Mouse (Mus musculus): ENCODE data around the gene Galnt6. TPM values are rescaled to one million over a fixed set of nuclear protein-coding genes. Genes with fewer than 3 reads are reported as not detected.

The Galnt6 gene
- polyA plus RNA-seq, 1 experiment from 2014 or later, result 0.08 TPM

GRCm38 (mm10) chr15:100749751-100750538 is 20.8 kb upstream of the Galnt6 start:
- Histone ChIP-seq H3K4me3 (ENCODE audit: low read depth, low read length) (no peak overlapping the region), H3K27me3 (ENCODE audit: control insufficient read depth, insufficient read depth, low read length) (no peaks in the 10 kb centered on the region), H3K9ac (replicated peaks; ENCODE audit: low read length) (no peak overlapping the region), H3K9me3 (replicated peaks; ENCODE audit: control insufficient read depth, low read length) (no peaks in the 10 kb centered on the region), H3K4me2 (ENCODE audit: low read depth, low read length) (no peak overlapping the region), H3K4me1 (ENCODE audit: control insufficient read depth, insufficient read depth, low read length) (no peaks in the 10 kb centered on the region), H3K36me3 (replicated peaks; ENCODE audit: control insufficient read depth, insufficient read depth, low read depth, low read length) (no peaks in the 10 kb centered on the region), H3K27ac (replicated peaks; ENCODE audit: low read depth, low read length) (no peak overlapping the region)
- no peak for ATAC-seq (replicated peaks; ENCODE audit: insufficient number of reproducible peaks, low FRiP score, low TSS enrichment, low read depth)
- no peak for DNase-seq (ENCODE audit: low spot score)
- 75% methylated on average over 10 of the region's 10 CpGs for WGBS

GRCm38 (mm10) chr15:100748584-100748983 is 19.4 kb upstream of the Galnt6 start:
- Histone ChIP-seq H3K27me3 (ENCODE audit: control insufficient read depth, insufficient read depth, low read length) (no peaks in the 10 kb centered on the region), H3K36me3 (replicated peaks; ENCODE audit: control insufficient read depth, insufficient read depth, low read depth, low read length) (no peaks in the 10 kb centered on the region), H3K4me1 (ENCODE audit: control insufficient read depth, insufficient read depth, low read length) (no peaks in the 10 kb centered on the region), H3K27ac (replicated peaks; ENCODE audit: low read depth, low read length) (no peak overlapping the region), H3K9me3 (replicated peaks; ENCODE audit: control insufficient read depth, low read length) (no peaks in the 10 kb centered on the region), H3K9ac (replicated peaks; ENCODE audit: low read length) (no peak overlapping the region), H3K4me2 (ENCODE audit: low read depth, low read length) (no peak overlapping the region), H3K4me3 (ENCODE audit: low read depth, low read length) (no peak overlapping the region)
- 87% methylated on average over 3 of the region's 3 CpGs for WGBS
- DNase-seq (ENCODE audit: low spot score) (no peak), ATAC-seq (replicated peaks; ENCODE audit: insufficient number of reproducible peaks, low FRiP score, low TSS enrichment, low read depth) (no peak)

DNA sequence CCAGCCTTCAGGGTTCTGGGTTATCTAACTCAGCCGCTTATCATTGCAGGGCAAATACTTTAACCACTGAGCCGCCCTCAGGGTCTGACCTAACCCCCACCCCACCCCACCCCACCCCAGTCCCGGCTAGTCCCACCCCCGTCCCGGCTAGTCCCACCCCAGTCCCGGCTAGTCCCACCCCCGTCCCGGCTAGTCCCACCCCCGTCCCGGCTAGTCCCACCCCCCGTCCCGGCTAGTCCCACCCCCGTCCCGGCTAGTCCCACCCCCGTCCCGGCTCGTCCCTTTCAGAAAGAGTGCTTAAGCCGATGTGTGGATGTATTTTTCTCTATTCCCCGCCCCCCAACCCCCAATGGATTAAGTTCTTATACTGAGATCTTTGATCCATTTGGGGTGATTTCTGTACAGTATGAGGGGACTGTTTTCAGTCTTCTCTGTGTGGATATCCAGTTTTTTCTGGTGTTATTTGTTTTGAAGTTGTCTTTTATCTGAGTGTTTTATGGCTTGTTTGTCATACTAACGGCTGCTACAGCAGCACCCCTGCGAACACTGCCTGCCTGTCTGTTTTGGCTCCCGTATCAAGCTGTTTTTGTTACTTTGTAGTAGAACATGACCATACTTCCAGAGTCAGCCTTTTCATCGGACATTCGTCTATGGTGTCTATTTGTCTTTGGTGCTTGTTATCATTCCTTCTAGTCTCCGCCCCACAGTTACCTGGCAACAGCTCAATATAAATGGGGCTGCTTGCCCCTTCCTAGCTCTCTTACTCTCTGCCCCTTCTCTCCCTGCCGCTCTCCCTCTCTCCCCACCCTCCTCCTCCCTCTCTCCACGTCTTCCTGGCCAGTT is 18.2 kb upstream of the Galnt6 start:
- Histone ChIP-seq H3K4me1 (ENCODE audit: control insufficient read depth, insufficient read depth, low read length) (no peaks in the 10 kb centered on the region), H3K9ac (replicated peaks; ENCODE audit: low read length) (no peak overlapping the region), H3K4me3 (ENCODE audit: low read depth, low read length) (peak overlapping the region; percentile 20), H3K27ac (replicated peaks; ENCODE audit: low read depth, low read length) (no peak overlapping the region), H3K9me3 (replicated peaks; ENCODE audit: control insufficient read depth, low read length) (no peaks in the 10 kb centered on the region), H3K36me3 (replicated peaks; ENCODE audit: control insufficient read depth, insufficient read depth, low read depth, low read length) (no peaks in the 10 kb centered on the region), H3K4me2 (ENCODE audit: low read depth, low read length) (peak overlapping the region; percentile 40), H3K27me3 (ENCODE audit: control insufficient read depth, insufficient read depth, low read length) (no peaks in the 10 kb centered on the region)
- 2% methylated on average over 18 of the region's 27 CpGs for WGBS
- DNase-seq (ENCODE audit: low spot score) (peak; percentile 52), ATAC-seq (replicated peaks; ENCODE audit: insufficient number of reproducible peaks, low FRiP score, low TSS enrichment, low read depth) (peak; percentile 65; the same call in 1 of the 2 replicates)

DNA sequence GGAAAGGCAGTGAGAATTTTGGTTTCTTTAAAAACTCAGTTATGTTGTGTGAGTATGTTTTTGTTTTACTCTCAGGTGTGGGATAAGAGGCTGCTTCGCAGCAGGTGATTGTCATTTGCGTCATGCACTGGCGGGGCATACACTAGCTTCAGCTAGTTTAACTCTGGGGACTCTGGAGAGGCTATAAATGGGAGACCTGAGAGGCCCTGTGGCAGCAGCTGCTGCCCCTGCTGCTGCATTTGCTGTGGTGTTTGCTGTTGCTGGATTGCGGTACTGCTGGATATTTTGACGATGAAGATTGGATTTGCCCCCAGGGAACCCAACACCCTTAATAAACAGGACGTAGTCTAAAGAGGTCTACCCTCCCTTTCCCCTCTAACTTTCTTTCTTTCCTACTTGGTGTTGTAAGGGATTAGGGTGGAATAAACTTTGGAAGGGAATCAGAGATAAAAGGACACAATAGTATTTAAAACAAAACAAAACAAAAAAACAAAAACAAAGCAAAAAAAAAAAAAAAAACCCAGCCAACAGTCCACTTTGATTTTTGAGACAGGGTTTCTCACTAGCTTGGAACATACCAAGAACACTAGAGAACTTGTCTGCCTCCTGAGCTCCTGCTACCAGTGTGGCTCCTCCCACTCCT is 17.4 kb upstream of the Galnt6 start:
- ATAC-seq (replicated peaks; ENCODE audit: insufficient number of reproducible peaks, low FRiP score, low TSS enrichment, low read depth), result 0 out of 2 replicates have a peak, but pooled peaks have one; percentile 48
- WGBS, result 40% methylated on average over 6 of the region's 6 CpGs
- peak overlapping the region; percentile 20; the same call in 1 of the 2 replicates for H3K4me3 ChIP-seq (ENCODE audit: low read depth, low read length)
- no peak for DNase-seq (ENCODE audit: low spot score)
- H3K36me3 ChIP-seq (replicated peaks; ENCODE audit: control insufficient read depth, insufficient read depth, low read depth, low read length), result no peaks in the 10 kb centered on the region
- H3K4me1 ChIP-seq (ENCODE audit: control insufficient read depth, insufficient read depth, low read length), result no peaks in the 10 kb centered on the region
- peak overlapping the region; percentile 40; the same call in 1 of the 2 replicates for H3K4me2 ChIP-seq (ENCODE audit: low read depth, low read length)
- H3K27me3 ChIP-seq (ENCODE audit: control insufficient read depth, insufficient read depth, low read length), result no peaks in the 10 kb centered on the region
- H3K9ac ChIP-seq (replicated peaks; ENCODE audit: low read length), result no peak overlapping the region
- H3K9me3 ChIP-seq (replicated peaks; ENCODE audit: control insufficient read depth, low read length), result no peaks in the 10 kb centered on the region
- H3K27ac ChIP-seq (replicated peaks; ENCODE audit: low read depth, low read length), result no peak overlapping the region

- H3K4me2 ChIP-seq (ENCODE audit: low read depth, low read length), result no peak overlapping the region
- no peak overlapping the region for H3K4me3 ChIP-seq (ENCODE audit: low read depth, low read length)
- DNase-seq (ENCODE audit: low spot score), result no peak
- no peaks in the 10 kb centered on the region for H3K27me3 ChIP-seq (ENCODE audit: control insufficient read depth, insufficient read depth, low read length)
- no peaks in the 10 kb centered on the region for H3K9me3 ChIP-seq (replicated peaks; ENCODE audit: control insufficient read depth, low read length)
- WGBS, result 90% methylated on average over 6 of the region's 6 CpGs
- no peak for ATAC-seq (replicated peaks; ENCODE audit: insufficient number of reproducible peaks, low FRiP score, low TSS enrichment, low read depth)
- no peak overlapping the region for H3K9ac ChIP-seq (replicated peaks; ENCODE audit: low read length)
- no peaks in the 10 kb centered on the region for H3K36me3 ChIP-seq (replicated peaks; ENCODE audit: control insufficient read depth, insufficient read depth, low read depth, low read length)
- H3K4me1 ChIP-seq (ENCODE audit: control insufficient read depth, insufficient read depth, low read length), result no peaks in the 10 kb centered on the region
- no peak overlapping the region for H3K27ac ChIP-seq (replicated peaks; ENCODE audit: low read depth, low read length)
Measured at GRCm38 (mm10) chr15:100743238-100743637, 14.1 kb upstream of the Galnt6 start.

- H3K4me2 ChIP-seq (ENCODE audit: low read depth, low read length), result no peak overlapping the region
- no peak overlapping the region for H3K4me3 ChIP-seq (ENCODE audit: low read depth, low read length)
- no peak for DNase-seq (ENCODE audit: low spot score)
- H3K9me3 ChIP-seq (replicated peaks; ENCODE audit: control insufficient read depth, low read length), result no peaks in the 10 kb centered on the region
- H3K4me1 ChIP-seq (ENCODE audit: control insufficient read depth, insufficient read depth, low read length), result no peaks in the 10 kb centered on the region
- no peaks in the 10 kb centered on the region for H3K27me3 ChIP-seq (ENCODE audit: control insufficient read depth, insufficient read depth, low read length)
- no peak overlapping the region for H3K27ac ChIP-seq (replicated peaks; ENCODE audit: low read depth, low read length)
- 82% methylated on average over 6 of the region's 6 CpGs for WGBS
- H3K36me3 ChIP-seq (replicated peaks; ENCODE audit: control insufficient read depth, insufficient read depth, low read depth, low read length), result no peaks in the 10 kb centered on the region
- H3K9ac ChIP-seq (replicated peaks; ENCODE audit: low read length), result no peak overlapping the region
- no peak for ATAC-seq (replicated peaks; ENCODE audit: insufficient number of reproducible peaks, low FRiP score, low TSS enrichment, low read depth)
Measured at GRCm38 (mm10) chr15:100739442-100739841, 10.3 kb upstream of the Galnt6 start.

DNA sequence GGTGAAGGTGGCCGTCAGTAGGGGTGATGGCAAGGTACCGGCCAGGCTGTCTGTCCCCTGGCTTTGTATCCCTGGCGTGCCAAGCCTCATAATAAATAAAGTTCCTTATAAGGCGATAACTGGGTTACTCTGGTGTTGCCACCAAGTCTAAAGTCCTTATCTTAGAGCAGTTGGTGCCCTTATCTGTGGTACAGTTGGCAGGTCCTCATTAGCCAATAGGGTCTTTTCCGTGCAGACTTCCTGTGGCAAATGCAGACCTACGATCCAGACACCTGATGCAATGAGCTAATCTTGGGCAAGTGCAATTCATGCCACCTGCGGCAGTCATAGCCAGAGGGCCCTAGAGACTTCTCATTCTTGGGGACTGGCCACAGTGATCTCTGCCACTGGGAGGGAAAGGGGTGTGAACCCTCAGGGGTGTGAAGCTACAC is 9.2 kb upstream of the Galnt6 start:
- ATAC-seq (replicated peaks; ENCODE audit: insufficient number of reproducible peaks, low FRiP score, low TSS enrichment, low read depth) (no peak), DNase-seq (ENCODE audit: low spot score) (no peak)
- H3K4me3 ChIP-seq (ENCODE audit: low read depth, low read length), result no peak overlapping the region
- H3K36me3 ChIP-seq (replicated peaks; ENCODE audit: control insufficient read depth, insufficient read depth, low read depth, low read length), result no peaks in the 10 kb centered on the region
- H3K9me3 ChIP-seq (replicated peaks; ENCODE audit: control insufficient read depth, low read length), result no peaks in the 10 kb centered on the region
- 85% methylated on average over 7 of the region's 7 CpGs for WGBS
- H3K27ac ChIP-seq (replicated peaks; ENCODE audit: low read depth, low read length), result no peak overlapping the region
- H3K4me1 ChIP-seq (ENCODE audit: control insufficient read depth, insufficient read depth, low read length), result no peaks in the 10 kb centered on the region
- H3K4me2 ChIP-seq (ENCODE audit: low read depth, low read length), result no peak overlapping the region
- no peak overlapping the region for H3K9ac ChIP-seq (replicated peaks; ENCODE audit: low read length)
- no peaks in the 10 kb centered on the region for H3K27me3 ChIP-seq (ENCODE audit: control insufficient read depth, insufficient read depth, low read length)
